Mouse (Mus musculus) gastrocnemius, postnatal 36 days (tissue): ENCODE measurements around the gene Ptprm. TPM values are rescaled to one million over a fixed set of nuclear protein-coding genes. Genes with fewer than 3 reads are reported as not detected.

Source experiments
- DNase-seq, 2 experiments: peaks; one replicate each; pipeline ENCODE4 v3.0.0; 2022
- intact Hi-C: fragments of 180-260 bp; cut with DNase I; formaldehyde crosslinking; loops from one replicate; pipeline ENCODE4 v1.15.1; 2025
- total RNA-seq, 2 experiments: library from RNA; stranded (reverse); gene quantifications; 2 replicates each; pipeline ENCODE4 v1.2.3; 2021

Gene Ptprm
- total RNA-seq, 2 experiments from 2014 or later: 19.9 to 22.4 TPM

GRCm38 (mm10) chr17:67349594-67349993 lies 4.7 kb downstream of the Ptprm start:
- intact Hi-C loops: no loop called here
- no peak for DNase-seq

- DNase-seq: no peak
- intact Hi-C loops: no loop called here
Measured at GRCm38 (mm10) chr17:67346921-67347320, 7.3 kb downstream of the Ptprm start.

- no peak for DNase-seq
- intact Hi-C loops: no loop called here
Measured at GRCm38 (mm10) chr17:67345157-67345556, 9.1 kb downstream of the Ptprm start.

GRCm38 (mm10) chr17:67343471-67343870 lies 10.8 kb downstream of the Ptprm start:
- no peak for DNase-seq
- intact Hi-C loops: no loop called here

- no peak for DNase-seq
- intact Hi-C loops: no loop called here
Measured at GRCm38 (mm10) chr17:67343006-67343405, 11.3 kb downstream of the Ptprm start.

DNA sequence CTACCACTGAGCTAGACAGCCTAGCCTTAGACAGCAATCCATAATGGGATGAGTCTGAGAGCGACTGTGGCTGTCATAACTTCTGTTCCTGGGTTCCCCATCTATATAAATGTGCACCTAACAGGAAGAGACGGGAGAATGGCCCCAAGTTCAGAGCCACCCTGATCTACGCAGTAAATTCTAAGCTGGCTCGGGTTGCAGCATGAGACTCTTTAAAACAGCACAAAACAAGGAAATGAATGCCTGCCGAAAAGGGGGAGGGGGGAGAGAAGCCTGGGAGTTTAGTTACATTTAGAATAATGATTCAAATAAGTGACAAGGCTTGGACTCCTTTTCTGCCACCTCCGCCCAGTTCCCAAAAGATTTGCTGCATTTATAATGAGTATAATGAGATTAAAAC lies 13.9 kb downstream of the Ptprm start:
- intact Hi-C loops: no loop called here
- no peak for DNase-seq

DNA sequence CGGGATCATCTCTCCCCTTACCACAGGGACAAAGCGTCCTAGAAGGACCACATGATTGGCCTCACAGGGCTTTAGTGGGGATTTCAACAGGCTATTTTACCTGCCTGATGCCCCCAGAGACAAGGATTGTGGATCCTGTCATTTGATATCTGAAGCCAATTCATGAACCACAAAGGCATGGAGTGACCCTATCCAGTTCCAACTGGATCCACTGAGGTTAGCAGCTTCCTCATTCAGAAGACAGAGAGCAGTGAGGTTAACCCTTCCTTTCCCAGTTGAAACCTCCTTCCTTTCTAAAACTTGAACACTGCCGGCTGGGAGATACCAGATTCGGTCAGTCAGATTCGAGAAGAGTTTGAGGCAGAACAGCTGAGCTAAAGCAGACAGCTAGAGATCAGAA lies 14.7 kb downstream of the Ptprm start:
- DNase-seq: no peak

DNA sequence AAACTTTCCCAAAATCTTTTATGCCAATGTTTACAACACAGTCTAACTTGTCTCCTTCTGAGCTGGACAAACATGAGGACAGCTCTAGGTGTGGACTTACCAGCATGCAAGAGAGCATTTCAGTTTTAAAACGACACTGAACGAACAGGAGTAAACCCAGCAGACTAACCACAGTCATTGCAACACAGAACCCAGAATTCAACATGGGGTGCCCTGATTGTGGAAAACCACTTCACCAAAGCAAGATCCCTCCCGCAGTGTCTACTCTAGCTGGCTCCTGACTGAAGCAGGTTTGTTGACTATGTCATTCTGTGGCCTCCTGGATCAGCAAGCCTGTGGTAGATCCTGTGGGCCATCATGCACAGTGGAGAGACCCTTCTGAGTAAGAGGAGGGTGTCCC lies 19.9 kb downstream of the Ptprm start:
- no peak for DNase-seq
- intact Hi-C loops: no loop called here

More for the DNA sequence above, 14.7 kb downstream of the Ptprm start:
- intact Hi-C loops: no loop called here

DNA sequence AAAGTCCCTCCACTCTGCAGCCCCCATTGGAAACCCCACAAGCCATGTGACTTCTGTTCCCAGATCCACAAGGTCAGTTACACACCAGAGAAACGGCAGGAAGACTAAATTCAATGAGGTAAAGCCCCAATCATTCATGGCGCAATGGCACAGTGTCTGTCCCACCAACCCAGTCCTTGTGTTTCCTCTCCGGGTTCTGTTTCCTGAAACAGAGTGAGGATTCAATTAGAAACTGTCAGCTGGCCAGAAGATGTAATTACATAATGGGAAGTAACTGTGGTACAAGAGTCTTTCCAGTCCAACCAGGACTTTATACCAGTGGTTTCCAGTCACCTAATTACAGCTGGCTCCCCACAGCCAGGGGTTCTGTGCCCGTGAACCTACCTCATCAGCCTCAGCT lies 24.8 kb downstream of the Ptprm start:
- DNase-seq: no peak
- intact Hi-C loops: no loop called here

DNA sequence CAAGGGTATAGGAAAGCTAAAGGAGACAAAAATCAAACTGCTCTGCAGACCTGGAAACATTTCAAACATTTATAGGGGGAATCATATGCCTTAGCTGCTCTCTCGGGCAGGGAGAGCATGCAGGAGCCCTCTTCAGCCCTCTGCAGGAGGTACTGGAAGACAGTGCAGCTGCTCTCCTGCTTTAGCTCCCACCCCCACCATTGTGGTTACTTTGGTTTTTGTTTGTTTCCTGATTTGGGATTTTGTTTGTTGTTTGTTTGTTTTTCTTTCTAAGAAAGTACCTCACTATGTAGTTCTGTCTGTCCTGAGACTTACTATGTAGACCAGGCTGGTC lies 29.8 kb downstream of the Ptprm start:
- no peak for DNase-seq
- intact Hi-C loops: no loop called here

- intact Hi-C loops: no loop called here
- DNase-seq: no peak
Measured at GRCm38 (mm10) chr17:67323777-67324498, 30.3 kb downstream of the Ptprm start.

DNA sequence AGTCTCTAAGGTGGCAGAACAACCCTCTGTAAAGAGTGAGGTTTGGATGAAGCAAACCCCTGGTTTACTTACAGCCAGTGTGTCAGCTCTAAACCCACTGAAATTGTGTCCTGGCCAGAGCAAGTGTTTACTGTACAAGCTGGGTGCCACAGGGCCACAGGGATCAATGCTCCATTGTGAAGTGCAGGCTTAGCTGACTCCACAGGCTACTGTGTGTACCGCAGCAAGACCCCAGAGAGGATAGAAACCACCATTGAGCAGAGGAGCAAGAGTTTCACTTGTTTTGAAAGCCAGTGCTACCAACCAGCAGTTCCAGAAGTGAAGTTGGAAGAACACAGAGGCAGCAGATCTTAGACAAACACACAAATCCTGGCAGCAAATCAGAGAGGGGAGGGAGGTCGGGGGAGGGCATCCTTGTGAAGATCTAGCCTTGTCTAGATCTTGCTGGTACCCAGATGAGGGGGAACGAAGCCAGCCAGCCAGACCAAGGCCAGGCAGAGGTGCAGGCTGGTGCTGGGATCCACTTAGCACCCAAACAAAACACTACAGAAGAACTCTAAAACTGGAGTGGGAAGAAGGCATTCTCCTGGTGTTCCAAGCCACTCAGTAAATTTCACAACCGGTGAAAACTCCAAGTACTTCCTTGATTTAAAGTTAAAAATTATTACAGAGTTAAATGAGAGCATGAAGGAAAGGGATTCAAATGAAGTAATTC lies 39.6 kb downstream of the Ptprm start:
- DNase-seq: no peak
- intact Hi-C loops: no loop called here

DNA sequence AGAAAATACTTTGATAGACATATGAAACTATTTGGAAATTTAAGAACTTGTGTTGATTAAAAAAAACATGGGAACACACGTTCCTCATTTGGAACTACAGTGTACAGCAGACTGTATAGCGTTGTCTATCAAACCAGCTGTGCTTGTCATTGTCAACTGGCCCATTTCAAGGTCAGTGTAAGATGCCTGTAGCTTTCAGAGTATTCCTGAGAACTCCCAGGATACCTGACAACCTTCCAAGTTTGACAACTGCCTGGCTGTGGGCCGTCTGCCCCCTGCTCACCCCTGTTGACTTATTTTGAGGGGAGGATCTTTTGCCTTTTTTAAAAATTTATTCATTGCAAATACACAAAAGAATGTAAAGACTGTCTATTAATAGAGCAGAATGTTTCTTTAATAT lies 45.8 kb downstream of the Ptprm start:
- no peak for DNase-seq
- intact Hi-C loops: no loop called here

DNA sequence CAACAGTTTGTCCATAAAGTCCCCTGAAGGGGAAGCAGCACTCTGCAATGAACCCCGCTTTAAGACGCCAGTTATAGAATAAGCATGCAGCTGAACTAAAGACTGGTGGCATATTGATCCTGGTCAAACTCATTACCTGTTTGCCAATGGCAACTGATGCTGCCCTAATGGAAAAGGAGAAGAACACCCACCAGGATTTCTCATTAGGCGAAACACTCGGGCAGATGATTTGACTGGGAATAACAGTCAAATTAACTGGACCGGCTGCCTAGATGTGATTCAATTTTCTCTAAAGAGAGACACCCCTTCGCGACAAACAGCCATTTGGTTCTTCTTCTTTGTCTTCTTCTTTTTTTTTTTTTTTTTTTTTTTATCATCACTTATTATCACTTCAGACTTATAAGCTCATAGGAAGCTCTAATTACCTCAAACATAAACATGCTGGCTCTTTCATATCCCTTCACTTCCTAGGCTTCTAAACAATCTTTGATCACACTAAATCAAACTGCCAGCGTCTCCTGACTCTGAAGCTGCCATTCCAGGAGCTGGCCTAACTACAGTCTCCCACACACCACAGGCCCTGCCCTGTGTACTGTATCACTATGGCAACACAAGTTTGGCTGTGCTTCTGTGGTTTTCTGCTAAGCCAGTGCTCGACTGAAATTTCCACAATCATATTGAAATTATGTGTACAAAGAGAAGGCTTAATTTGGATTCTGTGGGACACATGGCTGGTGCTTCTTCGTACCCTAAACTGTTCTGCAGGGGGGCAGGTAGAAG lies 48.0 kb downstream of the Ptprm start:
- no peak for DNase-seq

DNA sequence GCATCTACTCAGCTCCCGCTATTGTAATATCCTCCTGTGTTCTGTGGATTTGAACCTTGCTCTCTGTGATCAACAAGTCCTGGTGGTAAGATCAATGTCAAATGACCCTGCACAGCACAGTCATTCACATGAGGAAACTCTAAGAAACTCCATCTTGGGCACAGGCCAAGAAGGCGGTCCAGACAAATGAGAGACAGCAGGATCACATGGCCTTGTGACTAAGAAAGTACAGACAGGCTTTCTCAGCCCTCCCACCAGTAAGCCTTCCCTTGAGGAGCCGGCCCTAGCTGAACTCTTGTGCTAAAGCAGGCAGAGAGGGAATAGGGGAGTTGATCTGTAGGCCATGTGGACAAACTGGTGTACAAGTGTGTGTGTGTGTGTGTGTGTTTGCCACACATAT lies 49.4 kb downstream of the Ptprm start:
- intact Hi-C loops: no loop called here
- DNase-seq: peak in 1 of 2 experiments; percentile 12

More for the DNA sequence above, 48.0 kb downstream of the Ptprm start:
- intact Hi-C loops: no loop called here

DNA sequence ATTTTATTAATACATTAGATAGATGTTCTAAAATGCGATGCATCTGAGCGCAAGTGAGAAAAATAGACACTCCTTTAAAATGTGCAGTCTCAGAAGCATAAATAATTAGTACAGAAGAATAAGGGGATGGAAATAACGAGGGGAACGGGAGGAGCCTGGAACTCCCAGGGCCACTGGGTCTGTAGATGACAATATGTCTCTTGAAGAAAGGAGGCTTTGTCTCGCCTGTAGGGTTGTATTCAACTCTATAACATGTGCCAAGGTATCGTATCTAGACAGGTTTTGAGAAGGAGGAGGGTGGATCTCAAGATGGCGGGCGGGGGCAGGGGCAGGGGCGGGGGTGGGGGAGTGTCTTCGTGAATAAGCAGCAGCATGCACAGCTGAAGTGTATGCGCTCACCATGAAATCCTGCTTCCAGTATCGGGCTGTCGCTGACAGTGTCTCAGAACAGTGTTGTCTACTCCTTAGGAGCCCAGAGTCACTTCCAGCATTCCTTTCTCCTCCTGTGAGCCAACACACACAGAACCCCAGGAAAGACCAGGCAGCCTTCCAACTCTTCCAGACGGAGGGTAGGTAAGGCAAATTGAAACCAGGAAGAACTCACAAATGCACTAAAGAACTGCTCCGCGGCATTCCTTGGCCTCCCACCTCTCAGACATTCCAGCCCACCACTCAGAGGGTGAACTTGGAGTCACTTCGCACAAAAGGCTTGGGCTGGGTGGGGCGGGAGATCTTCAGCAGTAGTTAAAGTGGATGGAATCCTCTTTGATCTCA lies 50.7 kb downstream of the Ptprm start:
- intact Hi-C loops: no loop called here
- no peak for DNase-seq

DNA sequence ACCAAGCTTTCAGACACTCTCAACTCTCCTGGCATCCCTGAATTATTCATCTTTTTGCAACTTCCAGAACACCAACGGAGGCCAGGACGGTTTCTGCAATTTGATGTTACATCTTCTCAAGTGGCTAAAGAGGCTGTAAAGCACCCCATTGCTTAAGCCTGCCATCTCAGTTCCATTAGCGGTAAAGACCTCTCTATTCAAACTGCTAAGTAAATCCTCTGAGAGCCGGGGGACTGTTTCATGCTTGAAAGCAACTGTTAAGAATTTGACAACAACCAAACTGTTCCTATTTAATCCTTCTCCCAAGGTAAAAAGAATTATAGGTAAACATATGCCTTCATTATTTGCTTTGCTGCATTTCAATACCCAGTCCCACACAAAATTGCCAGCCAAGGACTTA lies 51.7 kb downstream of the Ptprm start:
- intact Hi-C loops: no loop called here

GRCm38 (mm10) chr17:67302074-67302473 lies 52.2 kb downstream of the Ptprm start:
- intact Hi-C loops: no loop called here
- DNase-seq: no peak

More for the DNA sequence above, 51.7 kb downstream of the Ptprm start:
- DNase-seq: no peak

DNA sequence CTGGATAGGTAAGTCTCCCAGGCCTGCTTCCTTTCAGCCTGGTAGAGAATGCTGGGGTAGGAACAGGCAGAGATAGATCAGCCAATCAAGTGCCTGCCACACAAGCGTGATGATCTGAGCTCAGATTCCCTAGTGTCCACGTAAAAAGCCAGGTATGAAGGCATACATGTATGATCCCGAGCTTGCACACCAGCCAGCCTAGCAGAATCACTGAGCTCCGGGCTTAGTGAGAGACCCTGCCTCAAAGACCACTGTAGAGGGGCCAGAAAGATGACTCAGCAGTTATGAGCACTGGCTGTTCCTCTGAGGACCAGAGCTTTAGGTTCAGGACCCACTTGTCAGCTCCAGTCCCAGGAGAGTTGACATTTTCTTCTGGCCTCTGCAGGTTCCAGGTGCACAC lies 52.9 kb downstream of the Ptprm start:
- intact Hi-C loops: no loop called here
- no peak for DNase-seq

GRCm38 (mm10) chr17:67298269-67298798 lies 55.9 kb downstream of the Ptprm start:
- no peak for DNase-seq
- intact Hi-C loops: no loop called here
